Mouse (Mus musculus) kidney, postnatal 36 days (tissue): ENCODE data around the gene 2610001J05Rik.

Experiments
- DNase-seq, 2 experiments: peaks; one replicate each; pipeline ENCODE4 v3.0.0; 2021 to 2022; ENCODE audit warnings: mixed read lengths in 2 of 2

The 2610001J05Rik gene

DNA sequence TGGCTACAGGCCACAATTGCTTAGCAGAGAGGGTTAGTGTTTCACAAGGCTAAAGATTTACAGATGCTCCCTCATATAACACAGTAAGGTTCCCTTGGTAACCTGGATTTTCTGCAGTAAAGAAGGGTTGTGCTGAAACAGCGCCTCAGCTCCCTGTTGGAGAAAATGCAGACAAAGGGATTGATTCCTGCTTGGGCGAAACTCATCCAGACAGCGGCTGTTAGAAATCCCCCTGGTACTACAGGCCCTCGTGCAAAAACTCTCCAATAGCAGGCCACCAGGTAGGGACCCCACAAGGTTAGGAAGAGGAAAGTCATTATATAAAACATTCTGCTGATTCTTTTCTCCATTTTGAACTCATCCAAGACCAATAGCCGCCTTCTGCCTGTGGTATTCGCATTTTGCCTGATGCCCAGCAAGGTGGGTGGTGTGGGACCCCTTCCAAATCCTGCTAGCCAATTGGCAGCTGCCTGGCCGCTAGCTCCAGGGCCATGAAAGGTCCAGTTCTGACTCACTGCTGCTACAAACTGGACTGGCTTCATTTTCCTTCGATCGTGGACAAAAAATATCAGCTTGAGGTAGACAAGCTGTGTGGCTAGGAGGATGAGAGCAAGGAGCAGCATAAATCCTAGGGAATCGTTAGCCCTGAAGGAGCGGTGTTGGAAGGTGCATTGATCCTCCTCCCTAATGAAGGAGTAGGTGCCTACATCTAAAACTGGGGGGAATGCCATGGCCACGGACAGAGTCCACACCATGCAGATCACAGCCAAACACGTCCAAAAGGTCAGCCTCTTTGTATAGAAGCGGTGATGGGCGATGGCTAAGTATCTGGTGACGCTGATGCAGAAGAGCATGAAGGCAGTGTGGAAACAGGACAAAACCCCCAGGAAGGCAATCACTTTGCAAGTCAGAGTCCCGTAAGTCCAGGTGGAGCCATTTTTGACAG is 35.3 kb downstream of the 2610001J05Rik start:
- DNase-seq = no peak

DNA sequence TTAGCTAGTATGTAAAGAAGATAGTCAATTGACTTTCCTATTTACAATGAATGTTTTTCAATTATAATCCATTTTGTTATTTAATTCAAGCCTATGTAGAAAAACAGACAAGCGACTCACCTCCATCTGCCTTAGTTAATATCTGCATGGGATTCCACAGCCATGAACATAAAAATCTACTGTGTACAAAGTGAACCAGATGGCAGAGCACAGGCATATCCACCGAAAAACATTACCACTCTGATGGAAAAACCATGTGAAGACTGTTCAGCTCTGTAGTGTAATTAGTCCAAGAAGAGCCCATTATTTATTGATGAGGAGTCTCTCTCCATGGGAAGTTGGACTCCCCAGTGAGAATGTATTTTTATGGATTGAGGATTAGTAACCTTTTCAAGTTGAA is 38.5 kb downstream of the 2610001J05Rik start:
- no peak for DNase-seq

GRCm38 (mm10) chr6:13828877-13829276 is 42.4 kb downstream of the 2610001J05Rik start:
- no peak for DNase-seq
